Mouse (Mus musculus) heart, adult 9 months (tissue): Measurements from ENCODE around the gene Oit3.

ENCODE experiments used
- DNase-seq, 2 experiments: peaks; one replicate each; pipeline ENCODE4 v3.0.0; 2022; ENCODE audit warnings: low spot score in 2 of 2

Gene Oit3

DNA sequence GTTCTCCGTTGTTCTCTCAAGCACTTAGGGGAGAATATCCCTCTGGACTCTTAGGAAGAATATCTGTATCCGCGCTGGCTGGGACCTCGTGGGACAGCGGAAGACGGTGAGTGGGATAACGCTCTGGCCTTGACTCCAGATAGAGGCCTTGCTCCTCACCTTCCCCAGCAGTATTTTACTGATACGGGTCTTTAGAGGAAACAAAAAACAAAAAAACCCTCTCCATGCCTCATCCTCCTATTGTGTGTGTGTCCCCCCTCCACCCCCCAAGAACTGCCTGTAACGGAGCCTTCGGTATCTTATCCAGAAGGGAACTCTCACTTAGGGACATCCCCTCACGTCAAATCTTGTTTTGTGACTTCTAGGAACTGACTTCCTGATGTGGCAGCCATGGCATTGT is at the start of gene Oit3:
Gene Oit3, minus strand, starts transcription at position 44 of the 400 bp plus-strand sequence.
- no peak for DNase-seq

DNA sequence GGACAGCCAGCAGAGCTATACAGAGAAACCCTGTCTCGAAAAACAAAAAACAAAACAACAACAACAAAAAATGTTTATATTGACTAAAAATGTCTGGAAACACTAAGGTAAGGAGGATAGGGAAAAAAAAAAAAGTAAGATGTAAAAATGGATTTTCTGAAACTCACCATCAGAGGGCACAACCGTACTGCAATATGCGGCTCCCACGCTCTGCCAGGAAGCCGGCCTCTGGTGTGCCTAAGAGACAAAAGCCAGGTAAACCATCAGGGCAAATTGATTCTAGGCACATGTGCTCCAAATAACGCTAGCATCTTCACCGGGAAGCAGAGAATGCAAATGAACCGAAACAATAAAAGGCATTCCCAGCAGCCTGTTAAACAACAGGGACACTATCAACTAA is 49.3 kb upstream of the Oit3 start:
- DNase-seq = no peak

DNA sequence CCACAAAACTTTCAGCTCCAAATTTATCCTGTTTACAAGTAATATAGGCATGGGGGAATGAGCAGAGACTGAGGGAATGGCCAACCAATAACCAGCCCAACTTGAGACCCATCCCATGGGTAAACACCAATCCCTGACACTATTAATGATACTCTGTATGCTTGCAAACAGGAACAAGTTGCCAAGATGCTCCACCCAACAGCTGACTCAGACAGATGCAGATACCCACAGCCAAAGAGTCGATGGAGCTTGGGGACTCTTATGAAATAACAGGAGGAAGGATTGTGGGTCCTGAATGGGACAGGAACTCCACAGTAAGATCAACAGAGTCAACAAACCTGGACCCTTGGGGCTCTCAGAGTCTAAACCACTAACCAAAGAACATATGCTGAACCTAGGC is 47.8 kb upstream of the Oit3 start:
- DNase-seq = peak; percentile 27 to 45

DNA sequence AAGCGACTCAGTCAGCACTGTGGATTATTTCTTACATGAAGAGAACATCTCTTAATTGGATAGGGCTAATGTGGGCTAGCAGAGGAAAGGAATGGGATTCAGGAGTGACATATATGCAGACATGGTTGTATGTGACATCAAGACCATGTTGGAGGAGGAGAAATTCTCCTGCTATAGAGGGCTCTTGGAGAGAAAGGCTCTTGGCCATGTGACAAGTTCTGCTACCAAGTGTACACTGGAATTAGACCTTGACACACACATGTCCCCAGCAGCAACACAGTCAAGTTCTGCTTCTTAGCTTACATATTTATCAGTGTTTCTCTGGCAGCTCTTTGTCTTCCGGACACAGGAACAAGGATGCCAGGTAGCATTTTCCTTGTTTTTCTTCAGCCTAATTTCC is 45.8 kb upstream of the Oit3 start:
- no peak for DNase-seq

DNA sequence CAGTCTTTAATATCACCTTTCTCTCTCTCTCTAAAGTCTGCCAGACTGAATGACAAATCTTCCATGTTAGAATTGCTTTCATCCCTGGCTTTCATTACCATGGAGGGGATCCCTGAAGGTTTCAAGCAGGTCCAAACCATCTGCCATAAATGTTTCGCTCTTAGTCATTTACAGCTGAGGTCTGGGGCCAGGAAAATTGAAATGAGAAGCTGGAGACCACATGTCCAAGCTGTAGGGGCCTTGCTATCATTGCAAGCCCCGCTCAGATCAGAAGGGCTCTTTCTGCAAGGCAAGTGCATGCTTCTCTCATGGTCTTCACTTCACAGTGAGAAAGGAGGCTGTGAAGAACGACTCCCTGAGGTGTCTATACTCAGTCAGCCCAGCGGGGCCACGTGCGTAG is 42.7 kb upstream of the Oit3 start:
- DNase-seq = no peak

DNA sequence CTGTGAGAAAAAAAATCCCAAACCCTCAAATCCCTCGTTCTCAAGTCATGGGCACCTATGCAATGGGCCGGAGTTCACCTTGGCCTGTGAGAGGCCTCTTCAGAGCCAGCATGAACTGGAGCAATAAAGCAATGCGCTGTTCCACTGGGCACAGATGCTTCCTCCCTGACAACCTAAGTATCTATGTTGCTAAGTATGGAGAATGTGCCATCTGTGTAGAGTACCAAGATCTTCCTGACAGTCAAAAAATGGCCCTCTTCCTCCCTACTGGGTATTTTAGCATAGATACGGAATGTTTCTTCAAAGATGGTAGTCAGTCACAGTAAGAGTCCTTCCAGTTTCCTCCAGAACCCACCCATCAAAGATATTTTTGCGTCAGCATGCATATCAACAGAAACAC is 39.8 kb upstream of the Oit3 start:
- no peak for DNase-seq

DNA sequence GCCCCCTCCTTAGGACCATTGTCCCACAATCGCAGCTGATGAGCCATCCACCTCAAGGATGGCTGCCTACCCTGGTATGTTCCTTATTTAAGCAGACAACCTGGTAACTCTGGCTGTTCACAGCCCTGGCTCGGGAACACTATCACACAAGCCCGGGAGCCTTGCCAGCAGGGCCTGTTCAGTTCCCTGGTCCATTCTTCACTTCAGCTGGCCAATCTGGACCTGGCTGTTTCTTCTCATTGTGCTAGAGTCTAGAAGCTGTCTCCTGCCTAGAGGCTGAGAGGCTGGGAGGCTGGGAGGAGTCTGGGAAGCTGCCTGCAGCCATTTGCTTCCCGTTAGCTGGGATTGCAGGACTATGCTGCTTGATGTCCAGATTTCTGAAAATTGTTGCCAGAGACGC is 28.9 kb upstream of the Oit3 start:
- DNase-seq = peak; percentile 50 to 54

DNA sequence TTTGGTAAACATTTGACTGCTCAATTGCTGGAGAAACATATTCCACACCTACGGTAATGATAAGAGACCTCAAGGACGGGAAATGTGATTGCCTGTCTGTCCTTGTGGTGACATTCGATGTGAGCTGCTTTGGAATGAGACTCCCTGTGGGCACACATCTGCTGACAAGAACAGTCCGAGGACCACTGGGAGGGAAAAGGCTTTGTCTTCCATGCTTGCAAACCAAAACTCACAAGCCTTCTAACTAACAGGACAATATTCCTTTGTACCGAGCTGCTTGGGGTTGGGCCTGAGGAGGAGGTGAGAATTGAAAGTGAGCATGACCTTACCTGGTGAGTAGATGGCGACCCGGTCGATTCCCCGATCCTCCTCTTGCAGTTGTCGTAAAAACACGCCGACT is 25.7 kb upstream of the Oit3 start:
- DNase-seq = no peak

DNA sequence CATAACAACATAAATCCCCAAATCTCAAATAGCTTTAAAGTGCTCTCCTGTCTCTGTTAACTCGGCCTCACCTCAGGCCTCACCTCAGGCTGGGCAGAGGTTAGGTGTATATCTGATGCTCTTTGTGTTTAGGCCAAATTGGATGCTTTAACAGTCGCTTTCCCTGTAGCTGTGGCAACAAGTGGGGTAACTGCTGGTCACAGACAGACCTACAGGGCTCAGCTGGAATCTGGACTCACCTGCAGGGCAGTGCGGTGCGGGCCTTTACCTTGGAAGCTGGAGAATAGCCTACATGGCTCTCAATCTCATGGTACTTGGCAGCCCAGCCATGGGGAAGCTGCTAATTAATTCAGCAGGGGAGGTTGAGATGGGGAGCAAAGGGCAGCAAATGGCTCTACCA is 25.0 kb upstream of the Oit3 start:
- no peak for DNase-seq

DNA sequence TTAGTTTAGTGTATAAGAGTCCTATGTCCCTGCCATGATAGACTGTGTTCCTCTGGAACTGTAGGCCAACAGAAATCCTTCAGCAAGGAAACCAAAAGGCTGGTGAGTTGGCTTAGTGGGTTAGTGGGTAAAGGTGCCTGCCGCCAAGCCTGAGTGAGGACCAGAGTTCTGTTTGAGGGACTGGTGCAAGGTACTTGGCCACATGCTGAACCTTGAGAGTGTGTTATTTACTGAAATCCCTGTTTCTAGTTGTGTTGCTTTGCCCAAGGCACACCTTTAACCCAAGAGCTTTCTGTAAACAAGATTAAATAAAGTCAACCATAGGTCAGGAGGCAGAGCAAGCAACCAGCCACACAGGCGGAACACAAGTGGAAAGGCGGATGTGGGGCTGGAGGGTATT is 24.0 kb upstream of the Oit3 start:
- DNase-seq = no peak

DNA sequence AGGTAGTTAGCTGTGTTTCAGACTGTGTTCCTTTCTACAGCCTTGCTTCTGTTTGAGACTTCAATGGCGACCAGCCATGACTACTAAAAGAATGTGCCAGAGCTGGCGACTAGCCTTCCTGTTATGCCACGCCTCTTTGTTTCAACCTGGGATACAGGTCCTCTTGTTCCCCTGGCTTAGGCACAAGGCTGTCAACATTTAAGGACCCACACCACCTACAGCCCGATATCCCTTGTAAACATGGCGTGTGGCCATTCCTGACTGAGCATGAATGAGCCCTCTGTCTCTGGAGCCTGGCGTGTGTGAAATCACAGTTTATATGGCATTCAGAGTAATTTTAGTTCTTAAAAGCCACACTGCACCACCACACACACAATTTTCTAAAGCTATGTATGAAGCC is 20.7 kb upstream of the Oit3 start:
- no peak for DNase-seq

DNA sequence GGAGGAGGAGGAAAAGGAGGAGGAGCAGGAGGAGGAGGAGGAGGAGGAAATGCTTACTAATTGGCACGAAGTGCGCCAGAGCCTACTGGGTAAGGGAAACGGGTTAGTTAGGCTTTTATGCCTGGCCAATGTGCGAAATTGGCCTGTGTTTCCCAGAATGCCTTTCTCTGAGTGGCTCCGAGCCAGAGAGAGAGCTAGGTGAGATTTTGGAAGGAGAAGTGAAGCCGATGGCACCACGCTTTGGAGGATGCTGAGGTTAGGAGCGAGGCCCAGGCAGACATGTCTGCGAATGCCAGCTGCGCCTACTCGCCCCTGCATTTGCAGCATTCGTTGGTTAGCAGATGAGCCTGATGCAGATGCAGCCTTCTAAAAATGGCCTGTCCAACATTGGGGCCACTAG is 18.2 kb upstream of the Oit3 start:
- no peak for DNase-seq

DNA sequence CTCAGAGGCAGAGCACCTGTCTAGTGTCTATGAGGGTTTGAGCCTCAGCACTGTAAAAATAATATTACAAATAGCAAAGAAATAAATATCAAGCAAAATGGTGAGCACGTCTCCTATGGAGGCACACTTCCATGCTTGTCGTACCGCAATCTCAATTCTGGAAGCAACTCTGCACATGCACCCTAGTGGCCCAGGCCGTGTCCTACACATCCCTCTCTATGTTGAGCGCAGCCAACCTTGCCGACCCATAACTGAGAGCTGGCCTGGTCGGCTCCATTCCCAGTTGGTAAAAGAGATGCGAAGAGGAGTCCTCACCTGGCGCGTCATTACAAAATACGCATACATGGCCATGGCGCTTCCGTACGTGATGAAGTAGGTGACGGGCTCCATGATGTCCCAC is 13.1 kb upstream of the Oit3 start:
- no peak for DNase-seq

DNA sequence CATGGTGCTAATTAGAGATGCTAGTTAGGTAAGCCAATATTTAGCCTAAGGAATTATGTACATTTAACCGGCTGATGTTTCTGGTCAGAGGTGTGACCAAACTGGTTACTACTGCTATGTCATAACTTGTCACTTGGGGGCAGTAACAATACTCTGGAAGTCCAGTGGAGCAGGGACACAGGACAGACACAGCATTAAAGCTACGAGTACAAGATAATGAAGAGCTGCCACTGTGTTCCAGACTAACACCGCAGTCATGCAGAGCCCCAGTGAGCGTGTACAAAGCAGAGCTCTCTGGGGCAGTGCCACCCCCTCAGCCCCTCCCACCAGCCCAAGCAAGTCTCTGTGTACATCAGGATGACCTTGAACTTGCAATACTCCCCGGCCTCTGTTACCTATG is 10.3 kb upstream of the Oit3 start:
- DNase-seq = peak in 1 of 2 experiments; percentile 27

DNA sequence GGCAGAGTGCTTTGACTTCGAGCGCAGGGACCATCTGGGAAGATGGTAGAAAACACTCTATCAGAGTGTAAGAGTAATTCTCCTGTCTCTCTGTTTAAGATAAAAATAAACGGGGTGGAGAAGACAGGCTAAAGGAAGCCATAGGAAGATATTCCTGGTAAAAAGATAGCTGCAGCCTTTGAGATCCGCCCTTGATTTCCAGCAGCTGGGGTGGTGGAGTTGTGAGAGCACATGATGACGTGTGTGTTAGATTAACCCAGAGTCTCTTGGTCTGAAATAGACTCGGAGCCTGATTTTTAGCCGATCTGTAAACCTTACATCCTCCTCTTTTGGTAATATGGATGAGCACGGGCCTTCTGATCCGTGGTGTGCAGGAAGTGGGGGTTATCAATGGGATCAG is 6.0 kb upstream of the Oit3 start:
- DNase-seq = no peak

DNA sequence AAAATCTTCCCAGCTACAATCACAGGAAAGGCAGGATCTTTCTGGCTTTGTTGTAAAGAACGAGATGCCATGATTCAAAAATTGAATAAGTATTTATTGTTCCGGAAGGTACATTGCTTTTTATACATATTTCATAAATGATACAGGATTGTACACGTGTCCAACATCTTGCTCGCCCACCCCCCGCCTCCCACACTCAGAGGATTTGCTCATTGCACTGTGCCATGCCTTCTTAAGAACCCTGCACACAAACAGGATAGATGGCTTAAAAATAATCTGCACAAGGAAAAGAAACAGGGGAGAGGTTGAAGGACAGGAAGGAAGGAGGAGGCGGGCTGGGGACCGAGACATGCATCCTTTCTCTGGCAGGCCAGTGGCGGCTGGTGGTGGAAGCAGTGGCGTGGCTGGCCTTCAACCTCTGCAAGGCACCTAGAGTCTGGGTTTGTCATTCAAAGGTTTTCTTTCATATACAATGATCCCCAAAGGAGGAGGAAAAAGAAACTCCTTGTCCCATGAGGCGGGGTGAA is 5.4 kb upstream of the Oit3 start:
- DNase-seq = no peak

DNA sequence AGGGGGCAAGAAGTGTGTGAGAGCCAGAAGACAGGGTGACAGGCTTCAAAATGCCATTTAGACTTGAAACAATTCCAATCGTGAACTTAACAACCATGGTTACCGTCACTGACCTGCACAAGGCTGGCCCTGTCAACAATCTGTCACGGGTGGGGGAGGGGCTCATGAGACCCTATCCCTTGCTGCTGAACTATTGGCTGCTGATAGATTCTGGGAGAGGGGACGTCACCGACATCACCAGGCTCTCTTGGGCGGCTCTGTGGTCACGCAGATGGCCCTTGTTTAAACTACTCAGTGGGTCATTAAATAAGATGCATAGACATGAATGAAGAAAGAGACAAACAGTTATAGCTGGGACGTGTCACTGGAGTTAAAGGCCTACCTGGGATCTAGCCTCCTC is 3.1 kb upstream of the Oit3 start:
- no peak for DNase-seq

DNA sequence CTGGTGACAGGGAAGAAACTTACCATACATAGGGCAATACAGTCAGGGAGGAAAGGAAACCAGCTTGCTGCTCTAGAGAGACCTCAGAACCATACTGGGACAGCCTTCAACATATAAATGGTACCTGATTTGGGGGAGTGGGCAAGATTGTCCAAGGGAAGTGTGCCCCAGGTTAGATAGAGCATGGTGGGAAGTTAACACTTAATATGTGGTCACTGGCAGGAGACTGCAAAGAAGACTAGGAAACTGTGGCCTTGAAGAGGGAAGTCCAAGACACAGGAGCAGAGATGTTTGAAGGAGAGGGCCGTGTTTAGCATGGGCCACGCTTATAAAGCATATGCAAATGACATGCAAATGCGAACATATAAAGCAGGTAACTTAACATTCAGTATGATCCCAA is 2.5 kb upstream of the Oit3 start:
- DNase-seq = no peak

DNA sequence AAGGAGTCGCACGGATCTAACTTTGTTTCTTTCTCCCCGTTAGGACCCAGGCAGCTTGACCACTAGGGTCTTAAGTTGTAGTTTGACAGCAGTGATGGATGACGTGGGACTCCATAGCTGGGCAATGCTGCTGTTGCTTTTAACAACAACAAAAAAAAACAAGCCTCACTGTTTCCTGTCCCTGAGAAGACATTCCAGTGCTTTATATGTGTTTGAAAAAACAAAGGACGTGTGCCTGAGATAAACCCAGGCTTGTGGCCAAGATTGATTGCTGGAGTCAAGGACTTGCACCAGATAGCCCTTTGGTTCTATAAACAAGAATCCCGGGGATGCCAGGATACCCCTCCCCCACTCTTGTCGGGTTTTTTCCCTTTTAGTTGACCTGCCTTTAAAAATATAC is 1.6 kb upstream of the Oit3 start:
- DNase-seq = peak in 1 of 2 experiments; percentile 10

DNA sequence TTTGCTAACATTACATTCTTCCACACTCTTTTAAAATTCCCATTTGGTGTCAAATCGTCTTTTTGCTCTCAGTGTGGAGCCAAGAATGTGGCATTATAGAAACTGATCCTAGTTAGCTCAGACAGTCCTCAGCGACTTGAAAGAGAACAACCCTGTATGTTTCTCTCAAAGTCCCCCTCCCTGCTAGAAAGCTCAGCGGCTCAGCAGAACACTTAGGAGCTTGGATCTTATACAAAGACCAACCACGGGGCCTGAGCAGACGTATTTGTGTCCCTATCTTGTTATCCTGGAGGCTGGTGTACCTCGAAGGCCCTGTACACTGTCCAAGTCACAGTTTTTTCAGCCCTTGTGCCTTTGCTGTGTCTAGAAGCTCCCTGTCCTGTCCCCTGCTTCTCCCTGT is 1.4 kb downstream of the Oit3 start:
- DNase-seq = no peak

DNA sequence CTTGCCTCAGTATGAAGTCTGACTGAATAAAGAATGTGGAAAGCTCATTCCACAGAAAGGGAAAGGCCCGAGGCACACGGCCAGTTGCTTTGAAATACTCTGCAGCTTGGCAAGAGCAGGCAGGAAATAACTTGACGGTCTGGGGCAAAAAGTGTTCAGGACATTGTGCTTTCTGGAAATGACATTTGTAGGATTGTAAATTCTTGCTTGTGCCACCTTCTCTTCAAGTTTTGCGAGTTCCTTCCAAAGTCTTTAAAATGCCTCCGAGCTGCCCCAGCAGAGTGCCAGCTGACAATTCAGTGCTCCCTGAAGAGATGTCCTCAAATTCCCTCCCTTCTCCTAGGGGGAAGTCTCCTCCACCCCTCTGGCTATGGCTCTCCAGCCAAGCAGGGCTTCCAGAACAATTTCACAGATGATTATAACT is 2.1 kb downstream of the Oit3 start:
- DNase-seq = peak; percentile 33 to 67

DNA sequence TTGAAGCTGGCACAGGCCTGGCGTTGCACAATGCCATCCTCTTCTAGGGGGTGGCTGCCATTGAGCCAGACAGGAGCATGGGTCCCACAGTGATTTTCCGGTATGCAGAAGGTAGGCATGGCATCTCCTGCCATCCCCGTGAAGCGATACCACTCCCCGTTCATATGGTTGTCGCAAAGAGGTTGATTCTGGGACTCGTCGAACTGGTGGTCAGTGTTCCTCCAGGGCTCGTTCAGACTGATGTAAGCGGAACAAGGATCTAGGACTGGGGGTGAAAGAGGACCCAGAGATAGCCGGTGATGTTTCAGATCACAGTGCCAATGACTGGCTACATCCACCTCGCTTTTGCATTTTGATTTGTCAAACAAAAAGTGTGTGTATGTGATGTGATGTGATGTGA is 2.9 kb downstream of the Oit3 start:
- no peak for DNase-seq

DNA sequence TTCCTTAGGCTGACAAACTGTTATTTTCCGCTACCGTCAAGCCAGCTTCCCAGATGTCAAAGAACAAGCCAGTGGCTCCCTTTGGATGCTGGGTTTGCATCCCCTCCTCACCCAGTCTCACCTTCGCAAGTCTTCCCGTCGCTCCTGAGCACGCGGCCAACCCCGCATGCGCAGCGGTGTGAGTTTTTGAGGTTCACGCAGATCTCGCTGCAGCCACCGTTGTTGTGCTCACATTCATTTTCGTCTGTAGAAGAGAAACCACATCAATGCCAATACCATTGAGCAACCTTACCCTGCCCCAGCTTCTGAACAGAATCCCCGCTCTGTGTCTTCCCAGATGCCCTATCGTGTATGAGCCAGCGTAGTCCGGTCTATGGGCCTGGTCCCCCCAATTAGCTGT is 5.8 kb downstream of the Oit3 start:
- DNase-seq = no peak

DNA sequence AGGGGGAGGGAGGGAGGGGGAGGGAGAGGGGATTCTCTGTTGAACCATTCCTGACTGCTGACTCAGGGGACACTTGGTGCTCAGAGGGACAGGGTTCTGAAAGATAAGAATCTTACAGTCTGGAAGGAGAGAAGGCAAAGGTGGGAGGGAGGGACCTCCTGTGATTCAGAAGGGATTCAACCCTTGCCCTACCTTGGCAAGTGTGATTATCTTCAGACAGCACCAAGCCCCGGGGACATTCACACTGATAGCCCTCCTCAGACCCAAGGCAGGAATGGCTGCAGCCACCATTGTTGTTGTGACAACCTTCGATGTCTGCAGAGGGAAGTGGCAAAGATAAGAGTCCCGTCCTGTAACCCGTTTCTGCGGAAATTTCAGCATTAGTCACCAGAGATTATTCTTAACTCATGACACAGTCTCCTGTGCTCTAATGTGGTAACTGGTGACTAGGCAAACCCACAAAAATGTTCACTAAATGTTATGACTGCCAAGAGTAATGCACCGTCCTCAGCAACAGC is 10.8 kb downstream of the Oit3 start:
- DNase-seq = no peak
